Mouse (Mus musculus) kidney, adult 10 weeks (tissue): ENCODE measurements around the gene Vmn1r68. TPM values are rescaled to one million over a fixed set of nuclear protein-coding genes. Genes with fewer than 3 reads are reported as not detected.

Experiments
- polyA plus RNA-seq: library from polyadenylated mRNA; stranded (reverse); fragments of 350-450 nt; fragmentation: Illumina TruSeq; extraction: RNeasy Lipid Tissue Mini Kit (QIAGEN cat#74804); gene quantifications from one replicate; pipeline ENCODE4 v1.2.3, GENCODE M21; 2014; ENCODE audit warnings: low read depth, low replicate concordance

Vmn1r68 gene
- polyA plus RNA-seq: not detected

GRCm38 (mm10) chr7:10558385-10558784 is at the start of gene Vmn1r68:
Vmn1r68 (minus strand) TSS chr7:10558485.

GRCm38 (mm10) chr7:10494786-10495521 is 63.3 kb downstream of the Vmn1r68 start, which contains the start of gene Zik1:
Zik1 (minus strand) TSS chr7:10495394.

Other genes with a start within 250 kb of the Vmn1r68 start
- gene Vmn1r67, start 115.2 kb downstream of the Vmn1r68 start, polyA plus RNA-seq: not detected
- 2.5 TPM for gene Zik1, start 63.1 kb downstream of the Vmn1r68 start, polyA plus RNA-seq
- not detected for gene Vmn1r69, start 55.2 kb upstream of the Vmn1r68 start, polyA plus RNA-seq
- not detected for gene Vmn1r70, start 73.0 kb upstream of the Vmn1r68 start, polyA plus RNA-seq
- gene Nlrp4b, start 129.3 kb upstream of the Vmn1r68 start, polyA plus RNA-seq: not detected
- gene Vmn1r71, start 195.9 kb upstream of the Vmn1r68 start, polyA plus RNA-seq: not detected